Mouse (Mus musculus): ENCODE results near the gene Olfr127. TPM values are rescaled to one million over a fixed set of nuclear protein-coding genes. Genes with fewer than 3 reads are reported as not detected.

Gene Olfr127
- polyA plus RNA-seq (2012; rRNA removed; ENCODE audit: low replicate concordance), result not detected in 2 replicates

GRCm38 (mm10) chr17:37900137-37900536 lies at the start of gene Olfr127:
Gene Olfr127 (plus strand): TSS chr17:37900437.

GRCm38 (mm10) chr17:37920248-37920647 lies 20.0 kb downstream of the Olfr127 start, which contains the start of gene Olfr128:
Gene Olfr128 (plus strand): TSS chr17:37920548.

GRCm38 (mm10) chr17:37952979-37953378 lies 52.7 kb downstream of the Olfr127 start, which contains the start of gene Olfr761:
Gene Olfr761 (minus strand): TSS chr17:37953079.

Other genes starting within 250 kb of the Olfr127 start
- not detected in 2 replicates for gene Olfr117, start 236.7 kb upstream of the Olfr127 start, polyA plus RNA-seq (2012; rRNA removed; ENCODE audit: low replicate concordance)
- gene Olfr118, start 233.4 kb upstream of the Olfr127 start, polyA plus RNA-seq (2012; rRNA removed; ENCODE audit: low replicate concordance), result not detected in 2 replicates
- gene Olfr119, start 203.9 kb upstream of the Olfr127 start, polyA plus RNA-seq (2012; rRNA removed; ENCODE audit: low replicate concordance), result not detected in 2 replicates
- not detected in 2 replicates for gene Olfr120, start 178.6 kb upstream of the Olfr127 start, polyA plus RNA-seq (2012; rRNA removed; ENCODE audit: low replicate concordance)
- gene Olfr121, start 151.6 kb upstream of the Olfr127 start, polyA plus RNA-seq (2012; rRNA removed; ENCODE audit: low replicate concordance), result not detected in 2 replicates
- gene Olfr122, start 131.8 kb upstream of the Olfr127 start, polyA plus RNA-seq (2012; rRNA removed; ENCODE audit: low replicate concordance), result not detected in 2 replicates
- not detected in 2 replicates for gene Olfr123, start 106.9 kb upstream of the Olfr127 start, polyA plus RNA-seq (2012; rRNA removed; ENCODE audit: low replicate concordance)
- gene Olfr124, start 100.5 kb upstream of the Olfr127 start, polyA plus RNA-seq (2012; rRNA removed; ENCODE audit: low replicate concordance), result not detected in 2 replicates
- not detected in 2 replicates for gene Olfr125, start 67.5 kb upstream of the Olfr127 start, polyA plus RNA-seq (2012; rRNA removed; ENCODE audit: low replicate concordance)
- gene Olfr126, start 53.0 kb upstream of the Olfr127 start, polyA plus RNA-seq (2012; rRNA removed; ENCODE audit: low replicate concordance), result not detected in 2 replicates
- gene Olfr128, start 20.1 kb downstream of the Olfr127 start, polyA plus RNA-seq (2012; rRNA removed; ENCODE audit: low replicate concordance), result not detected in 2 replicates
- not detected in 2 replicates for gene Olfr761, start 52.6 kb downstream of the Olfr127 start, polyA plus RNA-seq (2012; rRNA removed; ENCODE audit: low replicate concordance)
- not detected in 2 replicates for gene Olfr129, start 159.6 kb downstream of the Olfr127 start, polyA plus RNA-seq (2012; rRNA removed; ENCODE audit: low replicate concordance)
- gene Olfr130, start 163.5 kb downstream of the Olfr127 start, polyA plus RNA-seq (2012; rRNA removed; ENCODE audit: low replicate concordance), result not detected in 2 replicates
- not detected in 2 replicates for gene Olfr131, start 188.3 kb downstream of the Olfr127 start, polyA plus RNA-seq (2012; rRNA removed; ENCODE audit: low replicate concordance)
- gene Olfr132, start 234.1 kb downstream of the Olfr127 start, polyA plus RNA-seq (2012; rRNA removed; ENCODE audit: low replicate concordance), result not detected in 2 replicates
- not detected in 2 replicates for gene Olfr133, start 244.8 kb downstream of the Olfr127 start, polyA plus RNA-seq (2012; rRNA removed; ENCODE audit: low replicate concordance)

Data from duodenum, adult 2 months (tissue).